Mouse (Mus musculus): ENCODE measurements at regions not wholly inside any gene's neighbourhood (a gene's known extent, or its start where the extent isn't known, plus 50 kb on each side); places are given as distances from the start of the nearest gene placed in this dataset.
A peak's percentile ranks its signal among the peaks of the same experiment; 100 is the strongest.

DNA sequence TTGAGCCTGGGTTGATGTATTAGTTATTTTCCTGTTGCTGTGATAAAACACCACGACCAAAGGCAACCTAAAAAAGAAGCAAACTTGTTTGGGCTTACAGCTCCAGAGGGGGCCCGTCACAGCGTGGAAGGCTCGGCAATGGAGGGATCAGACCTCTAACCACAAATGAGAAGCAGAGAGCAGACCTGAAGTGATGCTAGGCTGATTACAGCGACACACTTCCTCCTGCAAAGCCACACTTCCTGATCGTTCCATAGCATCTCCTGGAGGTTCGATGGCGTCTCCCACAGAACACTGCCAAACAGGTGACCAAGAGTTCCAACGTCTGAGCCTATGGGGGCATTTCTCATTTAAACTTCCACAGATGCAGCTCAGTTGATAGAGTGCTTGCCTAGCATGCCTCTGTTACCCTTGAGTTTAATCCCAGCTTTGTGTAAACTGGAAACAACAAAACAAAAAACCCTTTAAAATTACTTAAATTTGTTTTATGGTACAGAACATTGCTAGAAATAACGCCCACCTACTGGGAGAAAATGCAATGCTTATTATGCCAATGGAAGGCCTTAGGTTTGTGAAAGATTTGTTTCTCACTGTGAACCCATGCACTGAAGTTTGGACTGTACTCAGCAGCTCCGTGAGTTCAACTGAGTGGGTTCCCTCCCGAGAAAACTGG is 87.2 kb upstream of the Xpo1 start:
- Histone ChIP-seq H3K27ac (ENCODE audit: low read depth) (no peak overlapping the region), H3K4me1 (ENCODE audit: insufficient read depth) (peaks cover 11% of the 10 kb centered on the region; the same call in 1 of the 2 replicates), H3K4me3 (ENCODE audit: low read depth, low read length) (no peak overlapping the region), H3K27me3 (ENCODE audit: insufficient read depth, low read length) (no peaks in the 10 kb centered on the region), H3K4me2 (ENCODE audit: low read depth, low read length) (no peak overlapping the region), H3K9ac (replicated peaks) (no peak overlapping the region), H3K9me3 (ENCODE audit: low read length) (no peaks in the 10 kb centered on the region), H3K36me3 (replicated peaks; ENCODE audit: insufficient read depth, low read length) (no peaks in the 10 kb centered on the region)
- DNase-seq, result no peak
- TF ChIP-seq EP300 (IDR thresholded peaks at IDR 0.05; ENCODE audit: low read depth) (no peak), CTCF (IDR thresholded peaks at IDR 0.05; ENCODE audit: low read depth) (no peak)
- WGBS (ENCODE audit: insufficient replicate concordance), result 35% methylated on average over 12 of the region's 12 CpGs
- ATAC-seq, result no peak

DNA sequence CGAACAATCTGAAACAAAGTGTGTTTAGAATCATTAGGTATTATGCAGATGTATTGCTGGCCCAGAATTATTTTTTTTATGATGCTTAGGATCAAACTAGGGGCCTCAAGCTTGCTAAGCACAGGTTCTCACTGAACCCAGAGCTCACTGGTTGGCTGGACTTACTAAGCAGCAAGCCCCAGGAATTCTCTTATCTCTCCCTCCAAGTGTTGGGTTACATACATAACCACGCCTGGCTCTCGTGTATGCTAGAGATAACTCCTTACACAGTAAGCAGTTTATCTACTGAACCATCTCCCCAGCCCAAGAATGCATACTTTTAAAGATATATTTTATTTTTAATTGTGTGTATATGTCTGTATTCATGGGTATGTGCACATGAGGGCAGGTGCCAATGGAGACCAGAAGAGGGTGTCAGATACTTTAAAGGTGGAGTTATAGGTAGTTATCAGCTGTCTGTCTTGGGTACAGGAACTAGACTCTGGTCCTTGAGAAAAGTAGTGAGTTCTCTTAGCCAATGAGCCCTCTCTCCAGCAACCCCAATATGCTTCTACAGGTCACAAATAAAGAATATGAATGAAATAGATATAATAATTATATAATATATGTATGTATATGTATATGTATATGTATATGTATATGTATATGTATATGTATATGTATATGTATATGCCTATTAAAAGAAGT is 86.0 kb upstream of the Xpo1 start:
- no peak overlapping the region for H3K4me3 ChIP-seq (ENCODE audit: low read depth, low read length)
- H3K4me1 ChIP-seq (ENCODE audit: insufficient read depth), result peaks cover 11% of the 10 kb centered on the region; the same call in 1 of the 2 replicates
- H3K4me2 ChIP-seq (ENCODE audit: low read depth, low read length), result peak overlapping the region; percentile 34; the same call in 1 of the 2 replicates
- no peak overlapping the region for H3K9ac ChIP-seq (replicated peaks)
- no peaks in the 10 kb centered on the region for H3K36me3 ChIP-seq (replicated peaks; ENCODE audit: insufficient read depth, low read length)
- peak; percentile 94 for ATAC-seq
- no peak for TF ChIP-seq CTCF (IDR thresholded peaks at IDR 0.05; ENCODE audit: low read depth)
- TF ChIP-seq EP300 (IDR thresholded peaks at IDR 0.05; ENCODE audit: low read depth), result peak; percentile 93
- peak; percentile 15 for DNase-seq
- H3K9me3 ChIP-seq (ENCODE audit: low read length), result no peaks in the 10 kb centered on the region
- H3K27ac ChIP-seq (ENCODE audit: low read depth), result peak overlapping the region; percentile 36; the same call in 1 of the 2 replicates
- WGBS (ENCODE audit: insufficient replicate concordance), result 35% methylated on average over 3 of the region's 3 CpGs
- H3K27me3 ChIP-seq (ENCODE audit: insufficient read depth, low read length), result no peaks in the 10 kb centered on the region

DNA sequence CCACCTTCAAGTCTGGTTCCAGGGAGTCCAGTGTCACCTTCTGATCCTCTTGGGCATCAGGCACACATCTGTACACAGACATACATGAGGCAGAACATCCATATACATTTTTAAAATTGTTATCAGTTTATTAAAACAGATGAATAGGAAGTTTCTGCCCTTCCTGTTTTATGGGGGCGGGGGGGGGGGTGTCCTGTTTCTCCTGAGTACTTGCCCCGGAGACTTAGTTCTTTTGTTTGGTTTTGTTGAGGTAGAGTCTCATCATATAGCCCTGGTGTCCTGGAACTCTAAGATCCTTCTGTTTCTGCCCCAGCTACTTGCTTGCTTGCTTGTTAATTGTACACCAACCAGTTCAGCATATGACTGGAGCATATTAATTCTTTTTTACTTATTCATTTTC is 85.0 kb upstream of the Xpo1 start:
- TF ChIP-seq EP300 (IDR thresholded peaks at IDR 0.05; ENCODE audit: low read depth) (no peak), CTCF (IDR thresholded peaks at IDR 0.05; ENCODE audit: low read depth) (no peak)
- no peaks in the 10 kb centered on the region for H3K36me3 ChIP-seq (replicated peaks; ENCODE audit: insufficient read depth, low read length)
- H3K4me3 ChIP-seq (ENCODE audit: low read depth, low read length), result no peak overlapping the region
- H3K9ac ChIP-seq (replicated peaks), result no peak overlapping the region
- H3K4me1 ChIP-seq (ENCODE audit: insufficient read depth), result peaks cover 11% of the 10 kb centered on the region; the same call in 1 of the 2 replicates
- no peaks in the 10 kb centered on the region for H3K9me3 ChIP-seq (ENCODE audit: low read length)
- H3K27me3 ChIP-seq (ENCODE audit: insufficient read depth, low read length), result no peaks in the 10 kb centered on the region
- no peak for ATAC-seq
- H3K4me2 ChIP-seq (ENCODE audit: low read depth, low read length), result no peak overlapping the region
- 38% methylated on average over 2 of the region's 2 CpGs for WGBS (ENCODE audit: insufficient replicate concordance)
- H3K27ac ChIP-seq (ENCODE audit: low read depth), result 0 out of 2 replicates have a peak overlapping the region, but pooled peaks have one; percentile 24
- no peak for DNase-seq

DNA sequence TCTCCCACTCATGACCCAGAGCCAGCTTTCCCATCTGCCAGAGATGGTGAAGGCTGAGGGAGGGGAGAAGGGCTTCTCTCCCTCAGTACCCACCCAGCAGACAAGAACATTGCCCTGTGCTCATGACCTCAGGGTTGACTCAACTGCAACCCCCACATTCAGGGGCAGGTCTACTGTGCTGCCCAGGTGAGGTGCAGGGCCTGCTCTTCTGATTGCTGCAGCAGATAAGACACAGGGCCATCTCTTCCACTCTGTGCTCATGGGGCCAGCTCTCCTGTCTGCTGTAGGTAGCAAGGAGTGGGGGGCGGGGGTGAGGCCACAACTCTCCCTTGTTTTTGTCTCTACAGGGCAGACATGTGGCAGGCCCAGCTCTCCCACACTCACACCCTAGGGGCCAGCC is 84.1 kb upstream of the Xpo1 start:
- Histone ChIP-seq H3K27ac (ENCODE audit: low read depth) (no peak overlapping the region), H3K4me2 (ENCODE audit: low read depth, low read length) (no peak overlapping the region)
- ATAC-seq, result no peak

DNA sequence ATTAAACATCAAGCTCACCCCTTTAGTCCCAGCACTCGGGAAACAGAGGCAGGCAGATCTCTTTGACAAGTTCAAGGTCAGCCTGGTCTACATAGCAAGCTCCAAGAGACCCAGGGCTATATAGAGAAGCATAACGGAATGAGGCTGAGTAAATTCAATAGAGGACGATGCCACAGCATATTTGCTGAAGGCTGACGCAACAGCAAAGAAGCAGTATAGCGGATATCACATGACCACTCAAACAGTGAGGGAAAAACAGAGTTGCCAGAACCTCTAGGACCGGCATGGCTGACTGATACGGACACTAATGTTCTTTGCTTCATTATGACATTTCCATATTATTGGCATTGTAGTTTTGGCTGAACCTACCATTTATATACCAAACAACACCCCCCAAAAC is 74.2 kb upstream of the Xpo1 start:
- DNase-seq, result no peak
- Histone ChIP-seq H3K4me1 (ENCODE audit: insufficient read depth) (no peaks in the 10 kb centered on the region), H3K4me3 (ENCODE audit: low read depth, low read length) (no peak overlapping the region), H3K36me3 (replicated peaks; ENCODE audit: insufficient read depth, low read length) (no peaks in the 10 kb centered on the region), H3K9me3 (ENCODE audit: low read length) (peaks cover 3% of the 10 kb centered on the region; the same call in 1 of the 2 replicates), H3K27me3 (ENCODE audit: insufficient read depth, low read length) (no peaks in the 10 kb centered on the region), H3K9ac (replicated peaks) (no peak overlapping the region), H3K27ac (ENCODE audit: low read depth) (no peak overlapping the region), H3K4me2 (ENCODE audit: low read depth, low read length) (no peak overlapping the region)
- no peak for ATAC-seq
- 69% methylated on average over 7 of the region's 7 CpGs for whole genome bisulfite sequencing (ENCODE audit: insufficient replicate concordance)
- TF ChIP-seq EP300 (IDR thresholded peaks at IDR 0.05; ENCODE audit: low read depth) (no peak), CTCF (IDR thresholded peaks at IDR 0.05; ENCODE audit: low read depth) (no peak)

More for the DNA sequence above, 84.1 kb upstream of the Xpo1 start:
- 86% methylated on average over 1 of the region's 1 CpGs for WGBS (ENCODE audit: insufficient replicate concordance)
- Histone ChIP-seq H3K9ac (replicated peaks) (no peak overlapping the region), H3K9me3 (ENCODE audit: low read length) (no peaks in the 10 kb centered on the region), H3K36me3 (replicated peaks; ENCODE audit: insufficient read depth, low read length) (no peaks in the 10 kb centered on the region), H3K27me3 (ENCODE audit: insufficient read depth, low read length) (no peaks in the 10 kb centered on the region), H3K4me1 (ENCODE audit: insufficient read depth) (peaks cover 11% of the 10 kb centered on the region; the same call in 1 of the 2 replicates), H3K4me3 (ENCODE audit: low read depth, low read length) (no peak overlapping the region)
- no peak for DNase-seq
- TF ChIP-seq EP300 (IDR thresholded peaks at IDR 0.05; ENCODE audit: low read depth) (no peak), CTCF (IDR thresholded peaks at IDR 0.05; ENCODE audit: low read depth) (no peak)

DNA sequence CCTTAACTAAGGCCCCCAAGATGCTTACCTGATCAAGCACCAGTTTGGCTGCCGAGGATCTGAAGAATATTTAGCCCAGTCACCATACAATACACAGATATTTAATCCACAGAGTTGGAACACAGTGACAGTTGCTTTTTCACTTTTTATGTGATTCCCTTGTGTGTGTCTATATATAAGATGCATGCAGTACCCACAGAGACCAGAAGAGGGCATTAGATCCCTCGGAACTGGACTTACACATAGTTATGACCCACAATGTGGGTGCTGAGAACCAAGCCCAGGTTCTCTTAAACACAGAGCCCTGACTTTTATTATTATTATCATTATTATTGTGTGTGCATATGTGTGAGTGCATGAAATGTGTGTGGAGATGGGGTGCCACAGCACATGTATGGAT is 70.6 kb upstream of the Xpo1 start:
- Histone ChIP-seq H3K4me2 (ENCODE audit: low read depth, low read length) (no peak overlapping the region), H3K27ac (ENCODE audit: low read depth) (no peak overlapping the region), H3K4me1 (ENCODE audit: insufficient read depth) (no peaks in the 10 kb centered on the region), H3K36me3 (replicated peaks; ENCODE audit: insufficient read depth, low read length) (no peaks in the 10 kb centered on the region), H3K9ac (replicated peaks) (no peak overlapping the region), H3K9me3 (ENCODE audit: low read length) (peaks cover 3% of the 10 kb centered on the region; the same call in 1 of the 2 replicates), H3K4me3 (ENCODE audit: low read depth, low read length) (no peak overlapping the region), H3K27me3 (ENCODE audit: insufficient read depth, low read length) (no peaks in the 10 kb centered on the region)
- TF ChIP-seq CTCF (IDR thresholded peaks at IDR 0.05; ENCODE audit: low read depth), result peak; percentile 44
- TF ChIP-seq EP300 (IDR thresholded peaks at IDR 0.05; ENCODE audit: low read depth), result no peak
- DNase-seq (no peak), ATAC-seq (no peak)
- WGBS (ENCODE audit: insufficient replicate concordance), result 87% methylated on average over 2 of the region's 2 CpGs
